In genomic region chr16:10996576-10996975, GRCm38 (mm10) we compare ENCODE assay signal across 25 mouse cellular contexts.
"Had no signal": no experiment of that assay in that cellular context is flagged by ENCODE, and none has a peak within 500 bp of the region (broad histone marks: within the 10 kb centered on the region; RNA-seq: fewer than 3 reads in every experiment).

No protein-coding gene starts in this region.

- ATAC-seq: intestine, postnatal 0 days; liver, embryonic 12.5 days had no signal

- H3K27ac ChIP-seq: kidney, postnatal 0 days; layer of hippocampus, adult 2 months; limb, embryonic 12.5 days; limb, embryonic 15.5 days; liver, embryonic 12.5 days; liver, embryonic 15.5 days; lung, embryonic 15.5 days; neural tube, embryonic 13.5 days; stomach, postnatal 0 days had no signal

- H3K4me2 ChIP-seq: limb, embryonic 12.5 days; limb, embryonic 15.5 days; liver, embryonic 12.5 days; liver, embryonic 15.5 days; lung, embryonic 15.5 days; midbrain, embryonic 11.5 days; neural tube, embryonic 13.5 days had no signal

- H3K9ac ChIP-seq: limb, embryonic 12.5 days; limb, embryonic 15.5 days; liver, embryonic 12.5 days; liver, embryonic 15.5 days; lung, embryonic 15.5 days; neural tube, embryonic 13.5 days had no signal

- DNase-seq: kidney, adult 2 months; kidney, postnatal 25 days; layer of hippocampus, adult 9-11 months; layer of hippocampus, postnatal 36 days; left cerebral cortex, postnatal 4 days; lung, adult 18-20 months; lung, postnatal 10 days; lung, postnatal 36 days; midbrain, embryonic 14.5 days; retina, postnatal 1 day; right cerebral cortex, postnatal 25 days; thymus, adult 2 months; thymus, postnatal 14 days; thymus, postnatal 4 days had no signal

- H3K9me3 ChIP-seq: limb, embryonic 12.5 days; limb, embryonic 15.5 days; liver, embryonic 12.5 days; liver, embryonic 15.5 days; lung, embryonic 15.5 days; neural tube, embryonic 13.5 days had no signal

- H3K27me3 ChIP-seq: limb, embryonic 12.5 days; limb, embryonic 15.5 days; liver, embryonic 12.5 days; liver, embryonic 15.5 days; lung, embryonic 15.5 days; neural tube, embryonic 13.5 days had no signal

- H3K36me3 ChIP-seq: limb, embryonic 12.5 days; limb, embryonic 15.5 days; liver, embryonic 12.5 days; liver, embryonic 15.5 days; lung, embryonic 15.5 days; neural tube, embryonic 13.5 days had no signal

- H3K4me3 ChIP-seq: layer of hippocampus, adult 2 months; limb, embryonic 12.5 days; limb, embryonic 15.5 days; liver, embryonic 12.5 days; liver, embryonic 15.5 days; lung, embryonic 15.5 days; neural tube, embryonic 13.5 days had no signal
